Mouse (Mus musculus): ENCODE results near the gene Atg4b. TPM values are rescaled to one million over a fixed set of nuclear protein-coding genes. Genes with fewer than 3 reads are reported as not detected.

Atg4b gene
- polyA plus RNA-seq, 1 experiment from 2014 or later = 54.8 TPM

DNA sequence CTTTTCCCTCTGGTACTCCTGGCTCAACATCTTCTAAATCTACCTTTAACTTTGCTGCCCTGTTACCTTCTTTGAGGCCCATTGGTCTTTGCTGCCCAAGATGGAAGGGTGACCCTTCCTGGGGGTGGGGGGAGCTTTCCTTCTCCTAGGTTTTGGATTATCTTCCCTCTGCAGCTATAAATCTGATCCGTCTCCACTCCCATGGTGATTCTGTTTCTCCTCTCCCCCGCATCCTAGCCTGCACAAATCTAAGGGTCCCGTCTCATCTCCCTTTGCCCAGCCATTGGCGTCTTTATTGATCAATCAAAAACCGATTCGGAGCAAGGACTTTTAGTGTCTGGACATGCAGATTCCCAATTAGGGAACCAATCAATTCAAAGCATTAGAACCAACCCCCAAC is 16.3 kb downstream of the Atg4b start:
- H3K36me3 ChIP-seq (ENCODE audit: control insufficient read depth, insufficient read depth) = peaks cover 12% of the 10 kb centered on the region
- ATAC-seq (replicated peaks; ENCODE audit: extremely low read depth, insufficient read depth, low FRiP score) = no peak
- no peaks in the 10 kb centered on the region for H3K4me1 ChIP-seq (ENCODE audit: control insufficient read depth, insufficient read depth, low read length)
- H3K27me3 ChIP-seq (ENCODE audit: control insufficient read depth, insufficient read depth, low read length) = no peaks in the 10 kb centered on the region
- H3K4me3 ChIP-seq (ENCODE audit: low read length) = no peak overlapping the region
- no peak overlapping the region for H3K4me2 ChIP-seq (ENCODE audit: low read depth, low read length)
- no peaks in the 10 kb centered on the region for H3K9me3 ChIP-seq (replicated peaks; ENCODE audit: control insufficient read depth, low read length)
- H3K27ac ChIP-seq (ENCODE audit: low read length) = no peak overlapping the region
- H3K9ac ChIP-seq (ENCODE audit: low read length) = no peak overlapping the region
- WGBS = 92% methylated on average over 6 of the region's 6 CpGs

- no peak; the same call in 1 of the 2 replicates for ATAC-seq (replicated peaks; ENCODE audit: extremely low read depth, insufficient read depth, low FRiP score)
- Histone ChIP-seq H3K27ac (ENCODE audit: low read length) (no peak overlapping the region), H3K9ac (ENCODE audit: low read length) (no peak overlapping the region), H3K4me3 (ENCODE audit: low read length) (no peak overlapping the region), H3K4me1 (ENCODE audit: control insufficient read depth, insufficient read depth, low read length) (no peaks in the 10 kb centered on the region), H3K36me3 (ENCODE audit: control insufficient read depth, insufficient read depth) (peaks cover 26% of the 10 kb centered on the region), H3K27me3 (ENCODE audit: control insufficient read depth, insufficient read depth, low read length) (no peaks in the 10 kb centered on the region), H3K4me2 (ENCODE audit: low read depth, low read length) (no peak overlapping the region), H3K9me3 (replicated peaks; ENCODE audit: control insufficient read depth, low read length) (no peaks in the 10 kb centered on the region)
- WGBS = 79% methylated on average over 3 of the region's 3 CpGs
Measured at GRCm38 (mm10) chr1:93769901-93770300, 18.6 kb downstream of the Atg4b start.

DNA sequence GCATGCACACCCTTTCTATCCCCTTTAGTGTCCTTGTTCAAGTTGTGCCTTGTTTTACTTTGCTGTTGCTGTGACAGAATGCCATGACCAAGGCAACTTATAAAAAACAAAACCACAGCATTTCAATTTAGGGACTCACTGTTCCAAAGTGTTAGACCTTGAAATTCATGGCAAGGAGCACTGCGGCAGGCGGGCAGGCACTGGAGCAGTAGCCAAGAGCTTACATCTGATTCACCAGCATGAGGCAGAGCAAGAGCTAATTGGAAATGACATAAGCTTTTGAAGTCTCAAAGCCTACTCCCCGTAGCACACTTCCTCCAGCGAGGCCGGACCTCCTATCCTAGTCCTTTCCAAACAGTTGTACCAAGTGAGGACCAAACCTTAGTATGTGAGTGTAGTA is 25.4 kb downstream of the Atg4b start:
- no peak overlapping the region for H3K9ac ChIP-seq (ENCODE audit: low read length)
- ATAC-seq (replicated peaks; ENCODE audit: extremely low read depth, insufficient read depth, low FRiP score) = no peak
- no peaks in the 10 kb centered on the region for H3K27me3 ChIP-seq (ENCODE audit: control insufficient read depth, insufficient read depth, low read length)
- H3K36me3 ChIP-seq (ENCODE audit: control insufficient read depth, insufficient read depth) = peaks cover 53% of the 10 kb centered on the region
- H3K4me1 ChIP-seq (ENCODE audit: control insufficient read depth, insufficient read depth, low read length) = no peaks in the 10 kb centered on the region
- 92% methylated on average over 5 of the region's 5 CpGs for WGBS
- H3K4me3 ChIP-seq (ENCODE audit: low read length) = no peak overlapping the region
- H3K4me2 ChIP-seq (ENCODE audit: low read depth, low read length) = no peak overlapping the region
- H3K27ac ChIP-seq (ENCODE audit: low read length) = no peak overlapping the region
- H3K9me3 ChIP-seq (replicated peaks; ENCODE audit: control insufficient read depth, low read length) = no peaks in the 10 kb centered on the region

- Histone ChIP-seq H3K4me2 (ENCODE audit: low read depth, low read length) (no peak overlapping the region), H3K4me3 (ENCODE audit: low read length) (no peak overlapping the region), H3K4me1 (ENCODE audit: control insufficient read depth, insufficient read depth, low read length) (no peaks in the 10 kb centered on the region), H3K9ac (ENCODE audit: low read length) (no peak overlapping the region), H3K9me3 (replicated peaks; ENCODE audit: control insufficient read depth, low read length) (no peaks in the 10 kb centered on the region), H3K27me3 (ENCODE audit: control insufficient read depth, insufficient read depth, low read length) (no peaks in the 10 kb centered on the region), H3K27ac (ENCODE audit: low read length) (no peak overlapping the region), H3K36me3 (ENCODE audit: control insufficient read depth, insufficient read depth) (peaks cover 60% of the 10 kb centered on the region)
- WGBS = 65% methylated on average over 2 of the region's 2 CpGs
- ATAC-seq (replicated peaks; ENCODE audit: extremely low read depth, insufficient read depth, low FRiP score) = no peak
Measured at GRCm38 (mm10) chr1:93786912-93787311, 35.6 kb downstream of the Atg4b start.

- Histone ChIP-seq H3K27ac (ENCODE audit: low read length) (no peak overlapping the region), H3K9ac (ENCODE audit: low read length) (no peak overlapping the region), H3K4me2 (ENCODE audit: low read depth, low read length) (no peak overlapping the region), H3K4me1 (ENCODE audit: control insufficient read depth, insufficient read depth, low read length) (peaks cover 4% of the 10 kb centered on the region), H3K4me3 (ENCODE audit: low read length) (no peak overlapping the region), H3K9me3 (replicated peaks; ENCODE audit: control insufficient read depth, low read length) (no peaks in the 10 kb centered on the region), H3K27me3 (ENCODE audit: control insufficient read depth, insufficient read depth, low read length) (no peaks in the 10 kb centered on the region), H3K36me3 (ENCODE audit: control insufficient read depth, insufficient read depth) (peaks cover 53% of the 10 kb centered on the region)
- 93% methylated on average over 8 of the region's 8 CpGs for WGBS
- ATAC-seq (replicated peaks; ENCODE audit: extremely low read depth, insufficient read depth, low FRiP score) = no peak
Measured at GRCm38 (mm10) chr1:93794526-93794925, 43.2 kb downstream of the Atg4b start.

- Histone ChIP-seq H3K27ac (ENCODE audit: low read length) (0 out of 2 replicates have a peak overlapping the region, but pooled peaks have one; percentile 6), H3K27me3 (ENCODE audit: control insufficient read depth, insufficient read depth, low read length) (no peaks in the 10 kb centered on the region), H3K9ac (ENCODE audit: low read length) (no peak overlapping the region), H3K4me2 (ENCODE audit: low read depth, low read length) (peak overlapping the region; percentile 13; the same call in 1 of the 2 replicates), H3K36me3 (ENCODE audit: control insufficient read depth, insufficient read depth) (peaks cover 52% of the 10 kb centered on the region), H3K4me1 (ENCODE audit: control insufficient read depth, insufficient read depth, low read length) (peaks cover 7% of the 10 kb centered on the region), H3K9me3 (replicated peaks; ENCODE audit: control insufficient read depth, low read length) (no peaks in the 10 kb centered on the region), H3K4me3 (ENCODE audit: low read length) (no peak overlapping the region)
- 51% methylated on average over 8 of the region's 8 CpGs for WGBS
- ATAC-seq (replicated peaks; ENCODE audit: extremely low read depth, insufficient read depth, low FRiP score) = no peak
Measured at GRCm38 (mm10) chr1:93795886-93796285, 44.6 kb downstream of the Atg4b start.

DNA sequence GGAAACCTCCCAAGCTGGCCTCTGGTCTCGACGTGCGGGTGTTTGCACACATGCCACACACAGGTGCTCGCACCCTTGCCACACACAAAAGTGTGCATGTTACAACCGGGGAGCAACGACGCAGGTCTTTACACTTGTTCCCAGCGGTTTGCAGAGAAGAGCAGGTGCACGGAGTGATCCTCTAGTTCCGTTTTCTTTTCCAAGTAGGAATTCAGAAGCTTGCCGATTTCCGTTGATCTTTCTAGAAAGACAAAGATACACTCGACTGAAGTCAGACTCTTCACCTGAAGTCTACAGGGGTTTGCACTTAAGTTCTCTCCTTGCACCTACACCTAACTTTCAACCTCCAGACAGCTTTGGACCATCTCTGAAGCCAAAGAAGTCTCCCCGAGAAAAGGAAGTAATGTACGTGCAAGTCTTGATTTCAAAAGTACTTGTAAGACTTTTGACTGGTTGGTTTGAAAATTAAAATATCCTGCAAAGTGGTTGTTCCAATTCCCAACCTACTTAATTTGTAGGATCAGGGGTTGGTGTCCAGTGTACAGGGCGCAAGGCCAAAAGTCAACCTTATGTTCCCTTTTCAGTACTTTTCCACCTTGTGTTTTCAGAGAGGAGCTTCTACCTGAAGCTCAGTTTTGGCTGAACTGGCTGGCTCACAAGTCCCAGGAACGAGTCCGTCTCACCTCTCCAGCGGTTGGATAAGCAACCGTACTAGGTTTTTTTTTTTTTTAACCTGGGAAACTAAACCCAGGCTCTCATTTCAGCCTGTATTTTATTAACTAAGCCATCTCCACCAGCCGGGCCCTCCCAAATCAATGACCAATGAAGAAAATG is 49.6 kb downstream of the Atg4b start:
- Histone ChIP-seq H3K27me3 (ENCODE audit: control insufficient read depth, insufficient read depth, low read length) (no peaks in the 10 kb centered on the region), H3K9me3 (replicated peaks; ENCODE audit: control insufficient read depth, low read length) (no peaks in the 10 kb centered on the region), H3K27ac (ENCODE audit: low read length) (peak overlapping the region; percentile 93), H3K4me3 (ENCODE audit: low read length) (peak overlapping the region; percentile 87), H3K36me3 (ENCODE audit: control insufficient read depth, insufficient read depth) (peaks cover 13% of the 10 kb centered on the region), H3K4me1 (ENCODE audit: control insufficient read depth, insufficient read depth, low read length) (peaks cover 37% of the 10 kb centered on the region), H3K4me2 (ENCODE audit: low read depth, low read length) (peak overlapping the region; percentile 94), H3K9ac (ENCODE audit: low read length) (peak overlapping the region; percentile 89)
- 71% methylated on average over 21 of the region's 21 CpGs for WGBS
- ATAC-seq (replicated peaks; ENCODE audit: extremely low read depth, insufficient read depth, low FRiP score) = no peak

DNA sequence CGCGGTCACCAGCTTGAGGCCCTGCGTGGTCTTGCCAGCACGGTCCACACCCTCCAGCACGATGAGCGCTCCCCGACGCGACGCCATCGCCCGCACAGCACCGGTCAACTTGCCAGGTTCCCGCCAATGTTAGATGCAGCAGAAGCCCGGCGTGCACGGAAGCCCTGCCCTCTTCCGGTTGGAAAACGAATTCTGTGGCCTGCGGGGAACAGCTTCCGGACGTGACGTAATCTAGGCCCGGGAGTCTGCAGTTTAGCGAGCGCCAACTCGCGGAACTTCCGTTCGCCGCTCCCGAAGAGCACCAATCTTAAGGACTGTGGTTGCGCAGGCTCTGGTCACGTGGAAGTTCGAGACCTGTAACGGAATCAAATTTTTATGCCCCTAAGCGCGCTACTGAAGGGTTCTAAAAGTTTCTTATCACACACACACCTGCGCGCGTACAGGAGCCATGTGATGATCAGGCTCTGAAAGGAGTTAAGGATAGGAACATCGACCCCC is 50.5 kb downstream of the Atg4b start, which contains the start of gene Dtymk:
Gene Dtymk (minus strand): TSS at position 194 of the 498 bp plus-strand sequence.
- no peaks in the 10 kb centered on the region for H3K27me3 ChIP-seq (ENCODE audit: control insufficient read depth, insufficient read depth, low read length)
- H3K4me1 ChIP-seq (ENCODE audit: control insufficient read depth, insufficient read depth, low read length) = peaks cover 35% of the 10 kb centered on the region
- H3K27ac ChIP-seq (ENCODE audit: low read length) = peak within 1 kb of the TSS; percentile 93
- peak; percentile 47 for ATAC-seq (replicated peaks; ENCODE audit: extremely low read depth, insufficient read depth, low FRiP score)
- WGBS = under 1% methylated on average over 42 of the region's 42 CpGs
- H3K9ac ChIP-seq (ENCODE audit: low read length) = peak within 1 kb of the TSS; percentile 89
- peak within 1 kb of the TSS; percentile 87 for H3K4me3 ChIP-seq (ENCODE audit: low read length)
- H3K4me2 ChIP-seq (ENCODE audit: low read depth, low read length) = peak within 1 kb of the TSS; percentile 94
- H3K36me3 ChIP-seq (ENCODE audit: control insufficient read depth, insufficient read depth) = peaks cover 22% of the 10 kb centered on the region
- H3K9me3 ChIP-seq (replicated peaks; ENCODE audit: control insufficient read depth, low read length) = no peaks in the 10 kb centered on the region

GRCm38 (mm10) chr1:93802771-93803170 is 51.5 kb downstream of the Atg4b start:
- WGBS = 74% methylated on average over 5 of the region's 5 CpGs
- peaks cover 25% of the 10 kb centered on the region for H3K36me3 ChIP-seq (ENCODE audit: control insufficient read depth, insufficient read depth)
- H3K4me3 ChIP-seq (ENCODE audit: low read length) = no peak overlapping the region
- H3K9ac ChIP-seq (ENCODE audit: low read length) = peak overlapping the region; percentile 86
- no peaks in the 10 kb centered on the region for H3K9me3 ChIP-seq (replicated peaks; ENCODE audit: control insufficient read depth, low read length)
- peaks cover 35% of the 10 kb centered on the region for H3K4me1 ChIP-seq (ENCODE audit: control insufficient read depth, insufficient read depth, low read length)
- H3K4me2 ChIP-seq (ENCODE audit: low read depth, low read length) = peak overlapping the region; percentile 94
- no peak for ATAC-seq (replicated peaks; ENCODE audit: extremely low read depth, insufficient read depth, low FRiP score)
- H3K27ac ChIP-seq (ENCODE audit: low read length) = peak overlapping the region; percentile 96
- H3K27me3 ChIP-seq (ENCODE audit: control insufficient read depth, insufficient read depth, low read length) = no peaks in the 10 kb centered on the region
